Mouse (Mus musculus) liver, postnatal 0 days (tissue): ENCODE results near the gene Slc35b4. TPM values are rescaled to one million over a fixed set of nuclear protein-coding genes. Genes with fewer than 3 reads are reported as not detected.

Source experiments
- ATAC-seq: fragments of 200-750 bp; cut with Nextera tagmentation; 2 replicates; pipeline ENCODE4 v1.8.0; 2017; ENCODE audit warnings: mild to moderate bottlenecking, moderate library complexity
- DNase-seq: peaks from one replicate; pipeline ENCODE4 v3.0.0-alpha.2; 2016
- H3K27ac ChIP-seq: fragments of 300-500 bp; sonication (generic); 2 replicates; pipeline ENCODE4 v1.5.1; 2014; ENCODE audit warnings: antibody characterized with exemption, moderate library complexity, mild to moderate bottlenecking, low read depth
- H3K27me3 ChIP-seq: fragments of 300-500 bp; sonication (generic); 2 replicates; pipeline ENCODE4 v1.6.1; 2014; ENCODE audit warnings: low read length, control low read depth, mixed read lengths; ENCODE audit not compliant: insufficient read depth
- H3K36me3 ChIP-seq: fragments of 300-500 bp; sonication (generic); replicated peaks from 2 replicates; pipeline ENCODE4 v1.6.1; 2014; ENCODE audit warnings: mild to moderate bottlenecking, control low read depth, low read length, moderate library complexity, mixed read lengths; ENCODE audit not compliant: insufficient read depth
- H3K4me1 ChIP-seq: fragments of 300-500 bp; sonication (generic); 2 replicates; pipeline ENCODE4 v1.6.1; 2014; ENCODE audit warnings: antibody characterized with exemption, mild to moderate bottlenecking, control low read depth; ENCODE audit not compliant: insufficient read depth
- H3K4me2 ChIP-seq: fragments of 300-500 bp; sonication (generic); 2 replicates; pipeline ENCODE4 v1.6.1; 2014; ENCODE audit warnings: low read depth, mild to moderate bottlenecking, low read length, moderate library complexity, mixed read lengths
- H3K4me3 ChIP-seq: fragments of 300-500 bp; sonication (generic); 2 replicates; pipeline ENCODE4 v1.5.1; 2014; ENCODE audit warnings: low read depth, low read length
- H3K9ac ChIP-seq: fragments of 300-500 bp; sonication (generic); replicated peaks from 2 replicates; pipeline ENCODE4 v1.6.1; 2014; ENCODE audit warnings: mild to moderate bottlenecking, moderate library complexity
- H3K9me3 ChIP-seq: fragments of 300-500 bp; sonication (generic); 2 replicates; pipeline ENCODE4 v1.6.1; 2016; ENCODE audit warnings: mild to moderate bottlenecking, control low read depth, low read length, mixed read lengths
- CTCF ChIP-seq: sonication (generic); IDR thresholded peaks from 2 replicates; pipeline ENCODE4 v1.5.1; 2016; ENCODE audit warnings: antibody characterized with exemption, low read depth
- EP300 ChIP-seq: IDR thresholded peaks from 2 replicates; pipeline ENCODE4 v1.6.1; 2016; ENCODE audit warnings: antibody characterized with exemption, low read depth, mild to moderate bottlenecking
- WGBS: fragments of 180-500 bp; shearing (Covaris S2); extraction: QIAGEN DNeasy Blood & Tissue Kit; methylation state at CpG from one replicate; pipeline ENCODE4 v1.1.7; 2014; ENCODE audit not compliant: insufficient replicate concordance; 5-methylcytosine and 5-hydroxymethylcytosine counted together
- polyA plus RNA-seq: library from polyadenylated mRNA; unstranded; fragments of >200 nt; fragmentation: Nextera tagmentation; extraction: Ambion mirVana; gene quantifications from 2 replicates; pipeline ENCODE4 v1.2.1, GENCODE M21; 2015

Slc35b4 gene
- polyA plus RNA-seq, 1 experiment from 2014 or later, result 15.6 TPM

DNA sequence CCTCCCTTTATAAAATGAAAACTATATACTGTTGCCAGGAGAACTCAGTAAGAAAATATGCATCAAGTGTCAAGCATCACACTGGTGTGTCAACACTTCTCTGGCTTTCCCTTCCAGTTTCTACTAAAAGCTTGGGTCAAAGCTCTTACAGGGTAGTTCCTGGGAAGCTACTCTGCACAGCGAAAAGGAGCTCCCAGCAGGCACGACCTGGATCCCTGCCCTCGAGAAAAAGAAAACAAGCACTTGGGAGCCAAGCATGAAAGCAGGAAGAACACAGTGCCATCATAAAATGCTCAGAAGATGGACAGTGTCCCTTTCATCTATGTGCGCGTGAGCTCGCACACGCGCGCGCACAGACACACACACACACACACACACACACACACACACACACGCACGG is 3.7 kb downstream of the Slc35b4 start:
- H3K4me3 ChIP-seq, result no peak overlapping the region
- no peak overlapping the region for H3K4me2 ChIP-seq
- peaks cover 6% of the 10 kb centered on the region for H3K36me3 ChIP-seq
- TF ChIP-seq EP300, result no peak
- no peak for TF ChIP-seq CTCF
- no peak overlapping the region for H3K27ac ChIP-seq
- no peak for ATAC-seq
- no peak overlapping the region for H3K9ac ChIP-seq
- H3K27me3 ChIP-seq, result no peaks in the 10 kb centered on the region
- H3K4me1 ChIP-seq, result peaks cover 24% of the 10 kb centered on the region
- WGBS, result 88% methylated on average over 12 of the region's 12 CpGs
- H3K9me3 ChIP-seq, result no peaks in the 10 kb centered on the region
- DNase-seq, result no peak

DNA sequence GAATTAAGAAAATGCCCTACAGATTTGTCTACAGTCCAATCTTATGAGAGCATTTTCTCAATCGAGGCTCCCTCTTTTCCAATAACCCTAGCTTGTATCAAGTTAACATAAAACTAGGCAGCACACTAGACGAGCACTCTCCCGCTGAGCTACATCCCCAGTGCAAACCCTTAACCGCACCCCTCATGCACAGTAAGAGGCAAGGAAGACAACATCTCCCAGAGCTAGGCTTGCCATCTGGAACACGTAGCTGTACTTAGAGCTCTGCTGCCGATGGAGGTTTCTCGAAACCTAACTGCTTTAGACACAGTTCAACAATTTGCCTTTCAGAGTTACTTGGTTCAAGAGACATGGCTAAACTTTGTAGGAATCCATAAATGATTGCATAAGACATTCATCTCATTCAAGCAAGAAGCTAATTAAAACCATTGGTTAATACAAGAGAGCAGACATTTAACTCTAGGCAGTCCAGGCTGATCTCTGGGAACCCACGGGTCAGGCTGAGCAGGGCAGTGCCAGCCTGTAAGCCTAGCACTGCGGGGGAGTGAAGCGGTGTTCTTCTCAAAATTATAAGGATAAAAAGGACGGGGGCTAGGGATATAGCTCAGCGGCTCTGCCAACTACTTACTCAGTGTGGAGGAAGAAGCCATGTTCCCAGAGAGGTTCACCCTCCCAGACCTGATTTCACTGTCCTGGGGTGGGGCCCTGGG is 5.0 kb downstream of the Slc35b4 start:
- WGBS, result 87% methylated on average over 12 of the region's 12 CpGs
- H3K36me3 ChIP-seq, result peaks cover 17% of the 10 kb centered on the region
- no peak overlapping the region for H3K9ac ChIP-seq
- H3K4me1 ChIP-seq, result peaks cover 13% of the 10 kb centered on the region; the same call in 1 of the 2 replicates
- no peak overlapping the region for H3K4me3 ChIP-seq
- H3K27me3 ChIP-seq, result no peaks in the 10 kb centered on the region
- H3K27ac ChIP-seq, result no peak overlapping the region
- no peak for DNase-seq
- TF ChIP-seq CTCF (no peak), EP300 (no peak)
- no peak for ATAC-seq
- no peaks in the 10 kb centered on the region for H3K9me3 ChIP-seq
- H3K4me2 ChIP-seq, result no peak overlapping the region

DNA sequence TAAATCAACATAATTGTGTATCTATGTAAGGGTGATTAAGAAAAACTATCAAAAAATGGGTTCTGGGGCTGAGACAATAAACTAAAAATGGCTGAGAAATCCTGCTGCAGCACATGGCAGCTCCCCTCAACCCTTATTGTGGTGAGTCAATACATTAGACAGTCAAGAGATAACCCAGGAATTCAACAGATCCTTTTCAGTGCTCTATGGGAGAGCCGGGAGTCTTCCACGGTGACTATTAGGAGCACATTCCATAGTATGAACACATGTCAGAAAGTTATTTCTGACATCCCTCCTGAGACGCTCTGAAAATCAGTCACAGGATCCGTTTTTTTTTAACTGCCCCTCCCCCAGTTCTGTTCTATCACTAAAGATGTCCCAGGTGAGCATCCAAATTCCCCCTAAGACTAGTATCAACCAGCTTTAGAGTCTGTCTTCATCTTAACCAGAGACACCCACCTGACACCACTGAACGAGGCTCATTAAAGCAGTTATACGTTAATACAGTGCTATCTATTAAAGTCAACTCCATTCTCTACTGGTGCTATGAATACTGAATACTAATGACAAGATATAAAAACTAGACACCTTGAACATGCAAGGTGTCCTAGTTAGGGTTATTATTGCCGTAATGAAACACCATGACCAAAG is 5.9 kb downstream of the Slc35b4 start:
- DNase-seq, result no peak
- 70% methylated on average over 7 of the region's 7 CpGs for WGBS
- H3K27ac ChIP-seq, result no peak overlapping the region
- no peak overlapping the region for H3K4me2 ChIP-seq
- TF ChIP-seq CTCF (no peak), EP300 (no peak)
- H3K4me3 ChIP-seq, result no peak overlapping the region
- peaks cover 13% of the 10 kb centered on the region; the same call in 1 of the 2 replicates for H3K4me1 ChIP-seq
- no peaks in the 10 kb centered on the region for H3K27me3 ChIP-seq
- peaks cover 25% of the 10 kb centered on the region for H3K36me3 ChIP-seq
- no peak overlapping the region for H3K9ac ChIP-seq
- no peak for ATAC-seq
- no peaks in the 10 kb centered on the region for H3K9me3 ChIP-seq

DNA sequence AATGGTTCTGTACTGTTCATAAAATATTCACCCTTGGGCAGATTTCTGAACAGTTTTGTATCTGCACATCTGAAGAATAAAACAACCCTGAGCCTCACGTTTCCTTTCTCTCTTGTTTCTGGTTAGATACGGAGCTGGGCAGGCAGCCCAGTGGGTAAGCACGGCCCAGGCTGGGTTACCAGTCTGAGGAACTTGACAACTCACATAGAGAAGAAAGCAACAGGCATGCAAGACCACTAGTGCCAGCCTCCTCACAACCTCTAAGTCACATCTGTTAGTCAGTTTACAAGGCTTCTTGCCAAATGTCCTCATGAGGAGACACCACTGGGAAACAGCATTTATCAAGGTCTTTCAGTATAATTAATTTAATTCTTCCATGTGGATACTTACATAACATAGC is 8.1 kb downstream of the Slc35b4 start:
- ATAC-seq, result no peak
- DNase-seq, result no peak
- H3K4me2 ChIP-seq, result no peak overlapping the region
- H3K4me3 ChIP-seq, result no peak overlapping the region
- TF ChIP-seq CTCF, result no peak
- H3K9me3 ChIP-seq, result no peaks in the 10 kb centered on the region
- H3K9ac ChIP-seq, result no peak overlapping the region
- WGBS, result 82% methylated on average over 3 of the region's 3 CpGs
- H3K36me3 ChIP-seq, result peaks cover 41% of the 10 kb centered on the region
- H3K27me3 ChIP-seq, result no peaks in the 10 kb centered on the region
- H3K4me1 ChIP-seq, result peaks cover 2% of the 10 kb centered on the region; the same call in 1 of the 2 replicates
- H3K27ac ChIP-seq, result no peak overlapping the region

DNA sequence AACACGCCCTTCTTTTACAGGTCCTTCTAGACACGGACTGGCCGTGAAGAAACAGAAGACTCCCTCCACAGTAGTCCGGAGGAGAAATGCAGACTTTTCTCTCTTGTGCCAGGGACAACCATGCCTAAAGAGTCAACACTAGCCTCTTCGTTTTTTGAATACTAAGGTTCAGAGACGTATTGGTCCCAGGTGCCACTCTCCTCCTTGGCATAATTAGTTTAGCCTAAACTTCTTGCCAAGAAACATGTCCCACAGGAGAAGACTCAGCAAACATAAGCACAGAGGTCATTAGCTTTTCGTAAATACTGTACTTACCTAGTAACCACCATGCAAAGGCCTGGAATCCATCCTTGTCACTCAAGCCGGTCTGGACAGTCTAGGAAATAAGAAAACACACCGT is 13.9 kb downstream of the Slc35b4 start:
- Histone ChIP-seq H3K4me2 (no peak overlapping the region), H3K36me3 (peaks cover 79% of the 10 kb centered on the region)

DNA sequence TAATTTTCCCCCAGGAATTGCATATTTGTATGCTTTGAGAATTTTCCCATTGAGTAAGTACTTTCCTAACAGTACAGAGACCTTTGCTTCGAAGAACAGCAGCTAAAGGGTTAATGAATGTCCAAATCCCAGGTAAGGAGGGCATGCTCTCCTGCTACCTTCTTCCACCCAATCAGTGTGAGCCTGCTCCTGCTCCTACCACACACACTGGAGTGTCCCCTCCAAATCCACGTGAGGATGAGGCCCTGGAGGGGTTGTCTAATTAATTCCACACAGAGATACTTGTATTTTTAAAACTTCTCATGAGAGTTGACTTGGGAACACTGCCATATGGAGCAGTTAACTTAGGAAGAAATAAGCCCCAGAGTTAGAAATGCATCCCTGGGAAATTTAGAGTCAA is 14.3 kb downstream of the Slc35b4 start:
- 74% methylated on average over 2 of the region's 2 CpGs for WGBS

More for the DNA sequence above, 13.9 kb downstream of the Slc35b4 start:
- WGBS, result 85% methylated on average over 9 of the region's 9 CpGs
- Histone ChIP-seq H3K9me3 (no peaks in the 10 kb centered on the region), H3K4me3 (no peak overlapping the region), H3K27ac (no peak overlapping the region), H3K27me3 (no peaks in the 10 kb centered on the region), H3K9ac (no peak overlapping the region), H3K4me1 (0 out of 2 replicates have a peak, but pooled peaks cover 2% of the 10 kb centered on the region)
- no peak for TF ChIP-seq EP300
- no peak for TF ChIP-seq CTCF
- no peak for DNase-seq
- no peak for ATAC-seq

More for the DNA sequence above, 14.3 kb downstream of the Slc35b4 start:
- Histone ChIP-seq H3K27me3 (no peaks in the 10 kb centered on the region), H3K4me1 (peaks cover 5% of the 10 kb centered on the region), H3K36me3 (peaks cover 81% of the 10 kb centered on the region), H3K4me3 (no peak overlapping the region), H3K4me2 (no peak overlapping the region), H3K9ac (no peak overlapping the region), H3K27ac (no peak overlapping the region), H3K9me3 (no peaks in the 10 kb centered on the region)
- ATAC-seq (no peak), DNase-seq (no peak)
- no peak for TF ChIP-seq EP300
- no peak for TF ChIP-seq CTCF
